Mouse (Mus musculus) 416B (cell line): ENCODE measurements at regions not wholly inside any gene's neighbourhood (a gene's known extent, or its start where the extent isn't known, plus 50 kb on each side); places are given as distances from the start of the nearest gene placed in this dataset.

Experiments used
- DNase-seq: peaks from one replicate; pipeline ENCODE4 v3.0.0; 2011; ENCODE audit warnings: low read depth

- DNase-seq = no peak
Measured at GRCm38 (mm10) chr14:99712624-99713023, 414.1 kb downstream of the Klf5 start.

- no peak for DNase-seq
Measured at GRCm38 (mm10) chr14:99713069-99713830, 414.8 kb downstream of the Klf5 start.

- no peak for DNase-seq
Measured at GRCm38 (mm10) chr14:99733474-99734199, 435.1 kb downstream of the Klf5 start.

- DNase-seq = no peak
Measured at GRCm38 (mm10) chr14:99734200-99734567, 435.7 kb downstream of the Klf5 start.

GRCm38 (mm10) chr14:99743625-99744297 lies 445.3 kb downstream of the Klf5 start:
- DNase-seq = no peak

- DNase-seq = peak; percentile 33
Measured at GRCm38 (mm10) chr14:99745209-99745608, 446.7 kb downstream of the Klf5 start.

- no peak for DNase-seq
Measured at GRCm38 (mm10) chr14:99748166-99748565, 449.7 kb downstream of the Klf5 start.

- DNase-seq = no peak
Measured at GRCm38 (mm10) chr14:99749308-99750305, 451.1 kb downstream of the Klf5 start.

GRCm38 (mm10) chr14:99758045-99758444 lies 459.6 kb downstream of the Klf5 start:
- DNase-seq = no peak

- no peak for DNase-seq
Measured at GRCm38 (mm10) chr14:99763336-99763735, 464.8 kb downstream of the Klf5 start.

- no peak for DNase-seq
Measured at GRCm38 (mm10) chr14:99771009-99771408, 472.5 kb downstream of the Klf5 start.

GRCm38 (mm10) chr14:99772774-99773423 lies 474.4 kb downstream of the Klf5 start:
- DNase-seq = no peak

- no peak for DNase-seq
Measured at GRCm38 (mm10) chr14:99778477-99778876, 480.0 kb downstream of the Klf5 start.

- DNase-seq = no peak
Measured at GRCm38 (mm10) chr14:99778957-99779356, 480.5 kb downstream of the Klf5 start.

GRCm38 (mm10) chr14:99783646-99784045 lies 485.2 kb downstream of the Klf5 start:
- no peak for DNase-seq

- DNase-seq = no peak
Measured at GRCm38 (mm10) chr14:99785106-99785505, 486.6 kb downstream of the Klf5 start.

GRCm38 (mm10) chr14:99786367-99786766 lies 487.9 kb downstream of the Klf5 start:
- no peak for DNase-seq

GRCm38 (mm10) chr14:99788185-99788584 lies 489.7 kb downstream of the Klf5 start:
- no peak for DNase-seq

- DNase-seq = no peak
Measured at GRCm38 (mm10) chr14:99796293-99796692, 488.2 kb downstream of the Klf12 start.

GRCm38 (mm10) chr14:99806052-99806451 lies 478.4 kb downstream of the Klf12 start:
- DNase-seq = no peak

- no peak for DNase-seq
Measured at GRCm38 (mm10) chr14:99806599-99806998, 477.9 kb downstream of the Klf12 start.
